In the genomic region with DNA sequence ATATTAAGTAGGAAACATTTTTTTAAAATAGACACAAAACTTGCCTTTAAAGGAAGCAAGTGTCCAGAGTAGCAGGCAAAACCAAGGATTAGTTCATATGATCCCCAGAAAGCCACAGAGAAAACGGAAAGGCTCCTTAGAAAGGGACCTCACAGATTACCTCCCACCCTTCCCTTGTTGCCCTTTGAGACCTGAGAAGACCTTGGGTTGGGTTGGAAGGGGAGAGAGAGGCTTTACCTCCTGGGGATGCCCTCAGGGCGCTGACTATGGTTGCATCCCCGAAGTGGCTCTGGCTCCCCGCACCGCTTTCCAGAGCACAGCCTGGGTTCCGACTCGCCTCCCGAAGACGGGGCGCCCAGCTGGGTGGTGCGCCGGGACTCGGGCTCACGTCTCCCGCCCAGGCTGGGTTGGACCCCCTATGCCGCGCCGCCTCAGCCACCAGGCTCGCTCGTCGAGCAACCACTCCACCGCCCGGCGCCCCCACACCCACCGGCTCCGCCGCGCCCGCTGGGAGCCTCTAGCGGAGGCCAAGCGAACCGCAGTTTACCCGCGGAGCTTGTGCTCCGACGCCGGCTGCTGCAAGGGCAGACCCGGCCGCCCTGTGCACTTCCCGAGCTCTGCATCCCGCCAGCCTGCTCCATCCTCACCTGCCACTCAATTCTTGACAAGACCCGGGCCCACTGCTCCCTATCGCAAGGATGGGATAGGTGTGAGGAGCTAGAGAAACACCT, we compare ENCODE assay signal across 8 mouse cellular contexts. TPM values are rescaled to one million over a fixed set of nuclear protein-coding genes. Genes with fewer than 3 reads are reported as not detected.
A peak's percentile ranks its signal among the peaks of the same experiment; 100 is the strongest.
DNase-seq lines count a peak whose midpoint lies in the region; ATAC-seq lines count a peak whose summit lies in the region.

No protein-coding gene starts in this region.

- 1% methylated on average over 21 of the region's 43 CpGs for WGBS in embryonic facial prominence, embryonic 14.5 days
- 1% methylated on average over 43 of the region's 43 CpGs for WGBS in hindbrain, embryonic 10.5 days
- under 1% methylated on average over 43 of the region's 43 CpGs for WGBS in midbrain, embryonic 10.5 days
- 1% methylated on average over 43 of the region's 43 CpGs for WGBS in stomach, embryonic 15.5 days

- peak overlapping the region; percentile 57 for H3K4me3 ChIP-seq in embryonic facial prominence, embryonic 14.5 days (ENCODE audit: low read depth, low read length)
- peak overlapping the region; percentile 68 for H3K4me3 ChIP-seq in hindbrain, embryonic 10.5 days
- peak overlapping the region; percentile 71 for H3K4me3 ChIP-seq in midbrain, embryonic 10.5 days
- peak overlapping the region; percentile 51 for H3K4me3 ChIP-seq in stomach, embryonic 15.5 days (replicated peaks)

- no peak overlapping the region for H3K27ac ChIP-seq in embryonic facial prominence, embryonic 14.5 days (replicated peaks; ENCODE audit: low read depth, low read length)
- 0 out of 2 replicates have a peak overlapping the region, but pooled peaks have one; percentile 13 for H3K27ac ChIP-seq in hindbrain, embryonic 10.5 days
- H3K27ac ChIP-seq in midbrain, embryonic 10.5 days (replicated peaks): 0 out of 2 replicates have a peak overlapping the region, but pooled peaks have one; percentile 28
- H3K27ac ChIP-seq in stomach, embryonic 15.5 days: no peak overlapping the region

- H3K9me3 ChIP-seq in embryonic facial prominence, embryonic 14.5 days (ENCODE audit: control insufficient read depth, low read length): no peaks in the 10 kb centered on the region
- no peaks in the 10 kb centered on the region for H3K9me3 ChIP-seq in hindbrain, embryonic 10.5 days
- H3K9me3 ChIP-seq in midbrain, embryonic 10.5 days (replicated peaks): no peaks in the 10 kb centered on the region
- no peaks in the 10 kb centered on the region for H3K9me3 ChIP-seq in stomach, embryonic 15.5 days

- DNase-seq in cerebellum, adult 9-11 months: peak; percentile 12
- DNase-seq in cerebellum, adult 8-10 months: no peak
- DNase-seq in ES-CJ7 (ENCODE audit: low read depth, low spot score): peak; percentile 76
- DNase-seq in embryonic facial prominence, embryonic 14.5 days (ENCODE audit: low spot score): peak; percentile 75
- peak; percentile 85 for DNase-seq in hindbrain, embryonic 10.5 days (ENCODE audit: low spot score)
- DNase-seq in left cerebral cortex, adult 18-20 months (ENCODE audit: low spot score in 2 of 2): peak; percentile 83 to 85
- DNase-seq in midbrain, embryonic 10.5 days (ENCODE audit: low spot score): peak; percentile 84

- H3K36me3 ChIP-seq in embryonic facial prominence, embryonic 14.5 days (ENCODE audit: control insufficient read depth, insufficient read depth, low read length): no peaks in the 10 kb centered on the region
- no peaks in the 10 kb centered on the region for H3K36me3 ChIP-seq in hindbrain, embryonic 10.5 days
- H3K36me3 ChIP-seq in midbrain, embryonic 10.5 days: no peaks in the 10 kb centered on the region
- H3K36me3 ChIP-seq in stomach, embryonic 15.5 days: no peaks in the 10 kb centered on the region

- H3K9ac ChIP-seq in embryonic facial prominence, embryonic 14.5 days (ENCODE audit: low read depth, low read length): peak overlapping the region; percentile 61
- H3K9ac ChIP-seq in stomach, embryonic 15.5 days: no peak overlapping the region

- peak overlapping the region; percentile 99 for H3K4me2 ChIP-seq in embryonic facial prominence, embryonic 14.5 days (ENCODE audit: low read depth, low read length)
- peak overlapping the region; percentile 99 for H3K4me2 ChIP-seq in stomach, embryonic 15.5 days

- ATAC-seq in embryonic facial prominence, embryonic 14.5 days (ENCODE audit: low read depth): peak; percentile 91
- peak; percentile 89 for ATAC-seq in stomach, embryonic 15.5 days (ENCODE audit: insufficient read depth, low FRiP score, low read depth)

- peaks cover 59% of the 10 kb centered on the region for H3K27me3 ChIP-seq in embryonic facial prominence, embryonic 14.5 days (replicated peaks; ENCODE audit: control insufficient read depth, insufficient read depth, low read length)
- peaks cover 62% of the 10 kb centered on the region for H3K27me3 ChIP-seq in hindbrain, embryonic 10.5 days (ENCODE audit: insufficient read depth, poor library complexity, severe bottlenecking)
- H3K27me3 ChIP-seq in midbrain, embryonic 10.5 days (ENCODE audit: low read depth, poor library complexity, severe bottlenecking): peaks cover 61% of the 10 kb centered on the region
- H3K27me3 ChIP-seq in stomach, embryonic 15.5 days (replicated peaks): peaks cover 41% of the 10 kb centered on the region

- 0 out of 2 replicates have a peak, but pooled peaks cover 3% of the 10 kb centered on the region for H3K4me1 ChIP-seq in embryonic facial prominence, embryonic 14.5 days (ENCODE audit: control insufficient read depth, insufficient read depth, low read length)
- H3K4me1 ChIP-seq in hindbrain, embryonic 10.5 days (replicated peaks): peaks cover 26% of the 10 kb centered on the region
- H3K4me1 ChIP-seq in midbrain, embryonic 10.5 days: peaks cover 30% of the 10 kb centered on the region
- H3K4me1 ChIP-seq in stomach, embryonic 15.5 days: peaks cover 15% of the 10 kb centered on the region; the same call in 1 of the 2 replicates

RNA-seq across cellular contexts. Expression of a gene that starts 1.4 kb away (rescaled TPM):
- 4.6 and 6.5 TPM in 2 replicates for polyA plus RNA-seq in embryonic facial prominence, embryonic 14.5 days (2014; fragmentation: Nextera tagmentation; extraction: Ambion mirVana)
- 0.76 and 0.99 TPM in 2 replicates for polyA plus RNA-seq in hindbrain, embryonic 10.5 days (2016; fragmentation: Nextera tagmentation; extraction: Ambion mirVana)
- total RNA-seq in left cerebral cortex, adult 18-20 months (2021): 10 to 100 TPM; 57.9 to 61.5 TPM
- polyA plus RNA-seq in midbrain, embryonic 10.5 days (2016; fragmentation: Nextera tagmentation; extraction: Ambion mirVana): 1.1 and 2.0 TPM in 2 replicates
- 0.46 and 0.77 TPM in 2 replicates for polyA plus RNA-seq in stomach, embryonic 15.5 days (2015; fragmentation: Nextera tagmentation; extraction: Ambion mirVana)

Comparison
In these comparisons a context has a peak if more than half of its experiments do, and no peak if none do; other contexts are left out.
1. H3K27ac ChIP-seq: peak in hindbrain, embryonic 10.5 days (single experiment) and midbrain, embryonic 10.5 days (single experiment); none in embryonic facial prominence, embryonic 14.5 days (single experiment) and stomach, embryonic 15.5 days (single experiment).
2. Peak in every context shown above with its lines, with median percentiles within 50 percentile points of each other: H3K4me3 ChIP-seq.